Mouse (Mus musculus): ENCODE data around the gene Bsnd.

Gene Bsnd

DNA sequence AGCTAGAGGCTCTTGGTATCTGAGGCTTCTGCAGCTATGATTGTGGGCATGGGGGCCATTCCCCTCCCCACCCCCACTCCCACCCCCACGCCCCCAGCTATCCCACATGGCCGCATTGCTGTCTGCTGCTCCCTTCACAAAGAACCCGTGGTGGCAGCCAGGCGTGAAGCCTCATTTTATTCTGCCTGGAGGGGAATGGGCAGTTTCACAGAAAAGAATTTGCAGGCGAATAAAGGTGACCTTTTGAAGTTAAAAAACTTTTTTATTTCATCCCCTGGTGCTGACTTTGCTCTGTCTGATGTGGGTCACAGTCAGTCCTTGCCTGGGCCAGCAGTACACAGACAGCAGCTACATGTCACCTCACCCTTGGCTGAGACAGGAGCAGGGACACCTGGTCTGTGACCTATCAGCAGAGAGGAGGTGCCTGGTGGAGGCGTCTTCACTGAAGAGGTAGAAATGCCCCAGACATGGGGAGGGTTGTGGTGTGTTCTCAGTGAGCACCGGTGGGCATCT lies 8.8 kb downstream of the Bsnd start:
- DNase-seq (ENCODE audit: low read depth, low spot score) = no peak

DNA sequence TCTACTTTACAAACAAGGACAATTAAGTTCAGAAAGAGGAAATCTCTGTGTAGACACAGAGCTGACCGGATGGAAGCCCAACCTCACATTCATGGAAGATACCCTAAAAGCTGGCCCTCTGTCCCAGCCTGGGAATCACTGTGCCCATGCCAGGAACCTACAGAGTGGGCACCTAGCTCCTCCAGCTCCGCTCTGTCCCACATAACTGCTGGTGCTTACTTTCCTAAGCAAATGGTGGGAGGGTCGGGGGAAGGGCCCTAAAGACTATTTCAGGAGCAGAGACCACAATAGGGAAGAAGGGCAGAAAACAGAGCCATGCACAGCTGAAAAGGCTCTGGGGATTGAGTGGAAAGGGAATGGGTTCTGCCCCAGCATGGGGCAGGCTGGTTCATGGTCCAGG lies 11.5 kb downstream of the Bsnd start:
- no peak for DNase-seq (ENCODE audit: low read depth, low spot score)

DNA sequence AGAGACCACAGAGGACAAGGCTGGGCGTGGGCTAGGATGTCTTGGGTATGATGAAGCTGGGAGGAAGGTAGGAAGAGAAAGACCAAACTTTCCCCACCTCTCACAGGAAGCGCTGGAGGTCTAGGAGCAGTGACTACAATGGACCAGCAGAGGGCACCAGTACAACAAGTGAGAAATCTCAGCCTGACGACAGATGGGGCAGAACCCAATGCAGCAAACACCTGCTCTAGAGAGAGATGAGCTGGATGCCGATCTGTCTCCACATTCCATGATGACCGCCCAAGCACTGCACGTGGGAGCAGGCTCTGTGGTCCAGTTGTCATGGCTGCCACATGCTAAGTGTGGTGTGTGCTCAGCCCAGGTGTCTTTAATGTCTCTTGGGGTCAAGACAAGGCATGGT lies 17.8 kb downstream of the Bsnd start:
- DNase-seq (ENCODE audit: low read depth, low spot score) = peak; percentile 61

DNA sequence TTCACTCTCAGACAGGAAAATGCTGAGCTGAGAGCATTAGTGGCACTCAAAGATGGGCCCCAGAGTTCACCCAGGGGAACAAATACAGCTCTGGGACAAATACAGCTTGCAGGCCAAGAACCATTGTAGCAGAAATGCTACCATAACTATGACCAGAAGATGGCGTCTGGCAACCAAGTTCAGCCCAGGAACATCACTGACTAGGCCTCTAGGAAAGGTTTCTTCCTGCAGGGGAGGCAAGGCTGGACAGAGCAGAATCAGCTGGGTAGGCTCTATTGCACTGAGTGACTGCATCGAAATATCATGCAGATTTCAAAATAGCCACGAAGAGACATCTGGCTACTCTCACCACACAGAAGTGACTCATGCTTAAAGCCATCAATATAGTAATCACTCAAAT lies 19.7 kb downstream of the Bsnd start:
- no peak for DNase-seq (ENCODE audit: low read depth, low spot score)

DNA sequence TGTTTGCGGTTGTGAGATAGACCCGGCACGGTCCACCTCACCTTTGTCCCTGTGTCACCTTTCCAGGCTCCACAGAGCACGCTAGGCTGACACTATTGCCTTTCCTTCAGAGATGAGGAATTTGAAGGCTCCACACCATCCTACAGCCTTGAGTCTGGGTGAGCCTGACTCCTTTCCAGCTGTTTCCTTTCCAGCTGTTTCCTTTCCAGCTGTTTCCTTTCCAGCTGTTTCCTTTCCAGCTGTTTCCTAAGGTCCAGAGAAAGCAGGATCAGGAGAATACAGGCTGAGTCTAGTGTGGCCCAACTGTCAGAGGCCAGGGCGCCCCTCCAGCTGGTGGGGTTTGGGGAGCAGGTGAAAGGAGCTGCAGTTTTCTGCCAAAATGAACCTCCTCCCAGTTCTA lies 21.2 kb downstream of the Bsnd start:
- no peak for DNase-seq (ENCODE audit: low read depth, low spot score)

DNA sequence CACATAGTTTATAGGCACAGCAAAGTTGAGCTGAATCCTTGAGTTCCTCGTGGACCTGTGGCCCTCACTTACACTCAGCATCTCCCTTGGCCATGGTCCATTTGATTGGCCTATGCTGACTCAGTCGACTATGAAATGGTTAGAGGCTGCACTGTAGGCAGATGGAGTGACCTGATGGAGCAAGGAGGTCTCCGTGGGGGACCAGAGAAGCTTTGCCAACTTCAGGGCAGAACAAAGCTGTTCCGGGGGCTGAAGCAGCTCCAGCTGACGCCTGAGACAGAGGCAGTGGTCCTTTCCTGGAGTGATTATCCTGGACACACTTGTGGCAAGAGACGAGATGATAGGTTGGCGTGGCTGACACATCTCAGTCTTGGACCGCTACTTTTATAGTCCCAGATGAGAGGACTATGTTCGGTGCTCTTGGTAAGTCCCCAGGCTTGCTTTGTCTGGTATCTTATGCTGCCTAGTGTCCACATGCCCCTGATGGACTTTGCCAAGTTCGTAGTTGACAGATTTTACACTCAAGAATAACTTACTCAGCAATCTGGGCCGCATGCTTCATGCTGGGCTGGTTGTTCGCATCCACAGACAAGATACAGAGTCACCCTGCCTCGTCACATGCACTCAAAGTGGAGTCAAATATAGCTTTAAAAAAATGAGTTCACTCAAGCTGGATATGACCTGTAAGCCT lies 24.5 kb downstream of the Bsnd start:
- DNase-seq (ENCODE audit: low read depth, low spot score) = no peak

DNA sequence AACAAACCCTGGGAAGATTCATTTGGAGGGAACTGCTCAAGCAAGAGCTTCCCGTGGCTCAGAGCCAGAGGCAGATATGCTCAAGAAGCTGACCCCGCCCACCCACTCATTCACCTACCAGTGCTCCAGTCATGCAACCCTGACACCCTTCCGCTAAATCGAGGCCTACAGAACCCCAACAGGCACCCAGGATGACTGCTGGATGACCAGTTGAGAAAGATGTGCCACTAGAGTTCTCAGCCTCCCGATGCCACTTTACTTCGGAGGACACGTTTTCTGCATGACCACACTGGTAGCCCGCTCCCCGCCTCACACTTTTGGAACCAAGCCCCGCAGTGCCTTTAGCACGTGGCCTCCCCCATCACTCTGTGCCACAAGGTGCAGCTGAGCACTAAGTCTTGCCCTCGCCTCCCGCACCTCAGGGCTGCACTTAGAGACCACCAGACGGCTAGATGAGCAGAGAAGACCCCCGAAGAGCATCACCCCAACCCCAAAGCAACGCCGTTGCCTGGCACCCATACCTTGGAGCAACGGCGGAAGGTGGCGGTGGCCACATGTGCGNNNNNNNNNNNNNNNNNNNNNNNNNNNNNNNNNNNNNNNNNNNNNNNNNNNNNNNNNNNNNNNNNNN lies 28.8 kb downstream of the Bsnd start:
- no peak for DNase-seq (ENCODE audit: low read depth, low spot score)

DNA sequence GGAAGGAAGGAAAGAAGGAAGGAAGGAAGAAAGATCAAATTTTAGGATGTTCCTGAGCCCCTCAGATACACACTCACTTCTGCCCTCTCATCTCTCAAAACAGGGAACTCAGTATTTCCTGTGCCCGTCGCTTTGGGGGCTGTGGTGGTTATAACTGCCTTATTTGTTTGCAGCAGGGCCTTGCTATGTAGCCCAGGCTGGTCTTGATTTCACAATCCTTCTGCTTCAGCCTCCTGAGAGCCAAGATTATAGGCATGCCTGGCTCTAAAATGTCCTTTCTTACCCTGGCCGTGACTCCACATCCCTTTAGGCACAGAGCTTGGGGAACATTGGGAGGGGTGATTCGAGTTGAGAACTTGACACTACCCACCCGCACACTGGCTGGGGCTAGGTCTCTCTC lies 29.6 kb downstream of the Bsnd start:
- DNase-seq (ENCODE audit: low read depth, low spot score) = no peak

DNA sequence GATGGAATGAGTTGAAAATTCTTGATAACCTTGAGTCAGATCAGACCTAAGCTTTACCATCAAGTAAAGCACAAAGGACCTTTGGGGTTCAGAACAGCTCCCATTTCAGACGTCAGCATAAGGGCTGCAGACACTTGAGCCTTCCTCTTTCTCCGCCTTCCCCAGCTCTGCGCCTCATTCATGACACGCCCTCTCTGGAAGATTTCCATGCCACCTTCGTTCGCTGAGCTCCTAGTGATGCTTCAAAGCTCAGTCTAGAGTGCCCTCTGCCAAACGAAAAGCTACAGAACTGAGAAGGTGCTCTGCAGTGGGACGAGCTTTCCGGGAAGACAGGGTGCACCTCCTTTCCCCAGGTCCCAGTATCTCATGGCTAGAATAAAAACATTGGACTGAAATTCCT lies 30.1 kb downstream of the Bsnd start:
- no peak for DNase-seq (ENCODE audit: low read depth, low spot score)

DNA sequence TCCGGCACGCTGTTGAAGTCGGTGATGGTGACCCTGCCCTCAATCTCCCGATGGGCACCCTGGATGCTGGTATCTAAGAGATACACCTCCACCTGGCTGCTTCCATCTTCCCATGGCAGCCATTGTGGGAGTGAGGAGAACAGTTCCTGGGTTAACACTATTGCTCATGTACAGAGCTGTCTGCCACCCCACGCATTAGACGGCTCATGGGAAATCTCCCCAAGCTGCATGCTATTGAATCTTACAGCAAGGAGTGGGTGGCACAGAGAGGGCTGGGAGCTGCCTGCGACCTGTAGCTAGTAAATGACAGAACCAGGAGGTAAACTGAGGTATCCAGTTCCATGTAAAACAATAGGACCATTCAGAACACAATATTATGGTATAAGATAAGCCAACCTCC lies 37.5 kb downstream of the Bsnd start:
- no peak for DNase-seq (ENCODE audit: low read depth, low spot score)

DNA sequence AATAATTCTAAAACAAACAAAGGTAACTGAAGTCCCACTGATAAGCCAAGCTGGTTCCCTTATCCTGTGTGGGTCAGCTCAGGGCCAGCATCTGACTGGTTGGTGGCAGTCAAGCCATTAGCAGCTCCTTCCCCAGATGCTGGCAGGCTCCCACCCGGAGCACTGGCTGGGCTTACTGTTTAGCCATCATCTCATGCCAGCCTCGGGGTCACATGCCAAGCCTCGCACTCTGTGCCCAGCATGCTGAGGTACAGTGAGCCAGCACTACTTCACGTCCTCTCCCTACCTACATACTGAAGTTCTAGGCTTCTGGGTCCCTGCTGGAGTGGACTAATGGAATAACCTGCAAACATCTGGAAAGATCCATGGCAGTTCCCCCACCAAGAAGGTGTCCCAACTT lies 38.6 kb downstream of the Bsnd start:
- DNase-seq (ENCODE audit: low read depth, low spot score) = no peak

DNA sequence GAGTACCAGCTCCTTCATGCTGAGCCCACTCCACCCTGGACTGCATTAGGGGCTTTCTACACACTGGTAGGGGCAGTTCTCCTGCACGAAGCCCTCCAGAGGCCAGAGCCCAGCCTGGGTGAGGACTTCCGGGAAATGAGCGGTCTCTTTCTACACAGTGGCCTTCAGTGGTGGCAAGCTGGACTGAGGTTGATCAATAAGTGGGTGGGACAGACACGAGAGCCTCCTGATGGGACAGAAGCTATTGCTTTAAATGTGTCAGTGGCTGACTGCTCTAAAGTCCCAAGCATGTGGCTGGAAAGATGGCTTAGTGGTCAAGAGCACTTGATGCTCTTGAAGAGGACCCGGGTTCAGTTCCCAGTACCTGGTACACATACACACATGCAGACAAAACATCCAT lies 39.0 kb downstream of the Bsnd start:
- DNase-seq (ENCODE audit: low read depth, low spot score) = no peak

DNA sequence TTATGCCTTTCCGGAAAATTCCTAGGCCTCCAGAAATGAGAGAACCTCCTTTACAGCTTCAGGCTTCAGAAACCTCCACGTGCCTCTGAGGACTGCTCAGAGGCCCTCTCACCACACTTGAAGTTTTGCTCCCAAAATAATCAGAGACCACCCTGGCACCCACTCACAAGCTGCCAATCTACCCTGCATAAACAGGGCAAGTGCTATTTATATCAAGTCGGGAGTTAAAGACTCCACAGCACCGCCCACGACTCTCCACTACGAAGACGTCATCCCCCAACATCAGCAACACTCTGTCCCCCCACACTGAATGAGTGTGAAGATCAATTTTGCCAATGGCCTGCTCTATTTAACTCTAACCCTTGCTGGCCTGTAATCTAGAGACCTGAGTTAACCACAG lies 39.7 kb downstream of the Bsnd start:
- DNase-seq (ENCODE audit: low read depth, low spot score) = no peak

DNA sequence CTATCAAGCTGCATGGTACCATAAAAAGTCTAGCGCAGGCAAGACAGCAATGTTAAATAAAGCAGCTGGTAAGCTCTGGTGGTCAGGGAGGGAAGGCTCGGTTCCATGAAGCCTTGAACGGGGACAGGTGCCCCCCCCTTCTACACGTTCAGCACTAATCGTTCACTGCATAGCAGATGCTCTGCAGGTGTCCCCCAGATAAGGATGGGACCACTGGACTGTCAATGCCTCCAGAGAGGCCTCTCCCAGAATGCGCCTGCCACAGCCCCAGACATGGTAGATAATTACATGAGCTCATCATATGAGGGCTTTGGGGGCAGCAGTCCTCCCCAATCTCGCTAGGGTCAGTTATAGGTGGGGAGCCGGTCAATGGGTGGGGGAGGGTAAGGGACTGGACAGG lies 42.8 kb downstream of the Bsnd start:
- DNase-seq (ENCODE audit: low read depth, low spot score) = no peak

DNA sequence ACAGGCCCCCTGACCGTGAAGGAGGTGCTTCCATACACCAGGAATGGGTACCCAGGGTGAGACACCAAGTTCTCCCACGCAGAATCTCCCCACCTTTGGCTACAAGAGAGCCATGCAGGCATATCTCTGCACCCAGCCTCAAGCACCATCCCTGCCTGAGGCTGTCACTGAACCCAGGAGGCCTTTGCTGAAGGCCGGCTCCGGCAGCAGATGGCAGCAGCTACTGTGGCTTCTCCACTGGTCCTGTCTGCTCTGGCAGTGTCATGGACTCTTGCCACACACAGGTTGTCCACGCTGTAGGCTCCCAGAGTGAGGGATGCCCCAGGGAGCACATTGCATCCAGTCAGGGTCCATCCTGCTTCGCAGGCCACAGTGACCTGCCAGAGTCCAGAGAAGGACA lies 48.9 kb downstream of the Bsnd start:
- no peak for DNase-seq (ENCODE audit: low read depth, low spot score)

DNA sequence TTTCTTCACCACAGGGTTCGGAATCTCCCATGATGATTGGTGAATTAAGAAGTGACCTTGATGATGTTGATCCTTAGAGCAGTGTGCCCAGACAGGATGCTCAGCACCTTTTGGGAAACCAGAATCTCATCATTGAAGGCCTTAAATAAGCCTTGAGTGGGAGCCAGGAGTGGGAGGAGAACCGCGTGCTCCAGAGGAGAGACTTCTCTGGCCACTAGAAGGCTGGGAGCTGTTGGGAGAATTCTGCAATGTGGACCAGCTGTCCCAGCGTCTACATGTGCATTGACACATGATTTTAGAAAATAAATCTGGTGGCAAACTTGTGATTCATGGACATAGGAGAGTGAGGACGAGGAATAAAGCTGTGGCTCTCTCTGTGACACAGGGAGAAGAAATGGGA lies 53.3 kb downstream of the Bsnd start:
- DNase-seq (ENCODE audit: low read depth, low spot score) = no peak

DNA sequence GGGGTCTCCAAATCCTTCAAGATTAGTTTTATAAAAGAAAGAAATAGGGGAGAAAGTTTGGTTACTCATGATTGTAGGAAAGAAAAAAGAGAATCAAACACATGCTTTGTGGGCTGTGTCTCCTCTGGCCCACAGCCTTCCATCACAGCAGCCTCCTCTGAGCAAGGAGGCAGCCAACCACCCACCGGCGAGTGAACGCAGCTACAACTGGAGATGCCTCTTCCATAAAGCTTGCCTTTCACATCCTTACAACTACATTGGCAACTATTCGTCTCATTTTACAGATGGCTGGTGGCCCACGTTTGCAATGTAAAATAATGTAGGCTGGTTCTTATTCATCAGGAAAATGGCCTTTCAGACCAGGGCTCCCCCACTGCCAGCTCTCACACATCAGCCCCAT lies 54.9 kb downstream of the Bsnd start:
- DNase-seq (ENCODE audit: low read depth, low spot score) = no peak

DNA sequence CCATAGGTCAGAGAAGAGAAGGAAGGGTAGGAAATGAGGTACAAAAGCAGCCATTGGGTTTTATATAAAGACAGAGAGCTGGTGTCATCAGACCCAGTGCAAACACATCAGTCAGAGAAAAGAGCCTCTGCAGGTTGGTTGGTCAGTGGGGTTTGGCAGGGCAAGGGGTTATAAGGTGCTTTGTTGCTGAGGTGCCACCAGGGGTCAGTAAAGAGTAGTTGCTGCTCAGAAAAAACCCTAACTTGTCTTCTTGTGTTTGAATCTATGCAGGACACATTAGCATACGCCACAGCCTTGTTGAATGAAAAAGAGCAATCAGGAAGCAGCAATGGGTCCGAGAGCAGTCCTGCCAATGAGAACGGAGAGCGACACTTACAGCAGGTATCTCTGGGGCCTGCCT lies 55.6 kb downstream of the Bsnd start:
- DNase-seq (ENCODE audit: low read depth, low spot score) = peak; percentile 24

DNA sequence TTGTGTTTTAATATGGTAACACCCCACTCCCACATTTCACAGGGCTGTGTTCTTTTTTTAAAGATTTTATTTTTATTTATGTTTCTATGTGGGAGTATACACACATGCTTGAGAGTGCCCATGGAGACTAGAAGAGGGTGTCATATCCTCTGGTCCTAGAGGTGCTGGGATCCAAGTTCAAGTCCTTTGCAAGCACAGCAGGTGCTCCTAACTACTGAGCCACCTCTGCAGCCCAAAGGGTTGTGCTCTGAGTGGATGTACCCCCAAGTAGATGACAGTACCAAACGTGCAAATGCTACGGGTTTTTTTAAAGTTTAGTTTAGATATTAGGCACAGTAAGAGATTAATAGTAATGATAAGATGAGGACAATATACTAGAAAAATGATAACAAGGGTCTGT lies 56.7 kb downstream of the Bsnd start:
- DNase-seq (ENCODE audit: low read depth, low spot score) = no peak
